Mouse (Mus musculus) lung, postnatal 0 days (tissue): ENCODE data around the gene Slc38a7. TPM values are rescaled to one million over a fixed set of nuclear protein-coding genes. Genes with fewer than 3 reads are reported as not detected.

Experiments
- ATAC-seq: fragments of 200-750 bp; cut with Nextera tagmentation; 2 replicates; pipeline ENCODE4 v1.8.0; 2017; ENCODE audit warnings: moderate library complexity
- DNase-seq: peaks from one replicate; pipeline ENCODE4 v3.0.0-alpha.2; 2016; ENCODE audit warnings: low spot score
- H3K27ac ChIP-seq: fragments of 300-500 bp; sonication (generic); 2 replicates; pipeline ENCODE4 v1.5.1; 2014; ENCODE audit warnings: antibody characterized with exemption, mild to moderate bottlenecking, low read length, mixed read lengths
- H3K27me3 ChIP-seq: fragments of 300-500 bp; sonication (generic); replicated peaks from 2 replicates; pipeline ENCODE4 v1.6.1; 2014; ENCODE audit warnings: low read length, mixed read lengths; ENCODE audit not compliant: insufficient read depth
- H3K36me3 ChIP-seq: fragments of 300-500 bp; sonication (generic); 2 replicates; pipeline ENCODE4 v1.6.1; 2014; ENCODE audit warnings: low read length, mixed read lengths; ENCODE audit not compliant: insufficient read depth
- H3K4me1 ChIP-seq: fragments of 300-500 bp; sonication (generic); 2 replicates; pipeline ENCODE4 v1.6.1; 2014; ENCODE audit warnings: antibody characterized with exemption, low read depth, low read length, mixed read lengths; ENCODE audit not compliant: insufficient read depth
- H3K4me2 ChIP-seq: fragments of 300-500 bp; sonication (generic); replicated peaks from 2 replicates; pipeline ENCODE4 v1.6.1; 2014; ENCODE audit warnings: low read depth, mild to moderate bottlenecking, low read length, moderate library complexity, mixed read lengths
- H3K4me3 ChIP-seq: fragments of 300-500 bp; sonication (generic); 2 replicates; pipeline ENCODE4 v1.5.1; 2014; ENCODE audit warnings: low read depth, low read length
- H3K9ac ChIP-seq: fragments of 300-500 bp; sonication (generic); replicated peaks from 2 replicates; pipeline ENCODE4 v1.6.1; 2014; ENCODE audit warnings: low read depth, mild to moderate bottlenecking
- H3K9me3 ChIP-seq: fragments of 300-500 bp; sonication (generic); 2 replicates; pipeline ENCODE4 v1.6.1; 2016; ENCODE audit warnings: low read length, mixed read lengths
- CTCF ChIP-seq: IDR thresholded peaks from 2 replicates; pipeline ENCODE4 v1.5.1; 2016; ENCODE audit warnings: antibody characterized with exemption, mild to moderate bottlenecking
- EP300 ChIP-seq: IDR thresholded peaks from 2 replicates; pipeline ENCODE4 v1.6.1; 2016; ENCODE audit warnings: antibody characterized with exemption, mild to moderate bottlenecking, control low read depth
- WGBS: fragments of 180-500 bp; shearing (Covaris S2); extraction: QIAGEN DNeasy Blood & Tissue Kit; methylation state at CpG from one replicate; pipeline ENCODE4 v1.1.7; 2014; 5-methylcytosine and 5-hydroxymethylcytosine counted together
- polyA plus RNA-seq: library from polyadenylated mRNA; unstranded; fragments of >200 nt; fragmentation: Nextera tagmentation; extraction: Ambion mirVana; gene quantifications from 2 replicates; pipeline ENCODE4 v1.2.1, GENCODE M21; 2015

The Slc38a7 gene
- polyA plus RNA-seq, 1 experiment from 2014 or later, result 11.6 TPM

- Histone ChIP-seq H3K9ac (0 out of 2 replicates have a peak overlapping the region, but pooled peaks have one; percentile 26), H3K4me3 (peak overlapping the region; percentile 90), H3K36me3 (no peaks in the 10 kb centered on the region), H3K4me2 (peak overlapping the region; percentile 90), H3K4me1 (peaks cover 8% of the 10 kb centered on the region; the same call in 1 of the 2 replicates), H3K27ac (peak overlapping the region; percentile 96), H3K9me3 (no peaks in the 10 kb centered on the region), H3K27me3 (no peaks in the 10 kb centered on the region)
- TF ChIP-seq CTCF (no peak), EP300 (no peak; the same call in 1 of the 2 replicates)
- WGBS, result under 1% methylated on average over 20 of the region's 20 CpGs
- ATAC-seq, result peak; percentile 92
- DNase-seq, result peak; percentile 99
Measured at GRCm38 (mm10) chr8:95807861-95808260, 45.5 kb downstream of the Slc38a7 start.

GRCm38 (mm10) chr8:95807331-95807843, 46.0 kb downstream of the Slc38a7 start, which contains the start of gene Cnot1:
TSS of gene Cnot1 (minus strand) at chr8:95807464.
- TF ChIP-seq CTCF, result no peak
- peak; percentile 84 for TF ChIP-seq EP300
- Histone ChIP-seq H3K4me2 (peak within 1 kb of the TSS; percentile 90), H3K9me3 (no peaks in the 10 kb centered on the region), H3K27me3 (no peaks in the 10 kb centered on the region), H3K27ac (peak within 1 kb of the TSS; percentile 96), H3K4me1 (peaks cover 8% of the 10 kb centered on the region; the same call in 1 of the 2 replicates), H3K36me3 (no peaks in the 10 kb centered on the region), H3K4me3 (peak within 1 kb of the TSS; percentile 90), H3K9ac (peak within 1 kb of the TSS; percentile 91)
- peak; percentile 94 for ATAC-seq
- under 1% methylated on average over 44 of the region's 44 CpGs for WGBS
- peak; percentile 99 for DNase-seq

- peak; percentile 39 for DNase-seq
- H3K4me2 ChIP-seq, result peak overlapping the region; percentile 90
- no peaks in the 10 kb centered on the region for H3K36me3 ChIP-seq
- ATAC-seq, result no peak
- H3K27ac ChIP-seq, result peak overlapping the region; percentile 96
- H3K27me3 ChIP-seq, result no peaks in the 10 kb centered on the region
- WGBS, result under 1% methylated on average over 61 of the region's 69 CpGs
- no peak for TF ChIP-seq EP300
- TF ChIP-seq CTCF, result no peak
- peak overlapping the region; percentile 90 for H3K4me3 ChIP-seq
- no peaks in the 10 kb centered on the region for H3K9me3 ChIP-seq
- peaks cover 8% of the 10 kb centered on the region; the same call in 1 of the 2 replicates for H3K4me1 ChIP-seq
- peak overlapping the region; percentile 91 for H3K9ac ChIP-seq
Measured at GRCm38 (mm10) chr8:95806461-95807191, 46.7 kb downstream of the Slc38a7 start.

- peaks cover 8% of the 10 kb centered on the region; the same call in 1 of the 2 replicates for H3K4me1 ChIP-seq
- ATAC-seq (no peak), DNase-seq (no peak)
- WGBS, result 39% methylated on average over 2 of the region's 2 CpGs
- H3K27ac ChIP-seq, result no peak overlapping the region
- peak overlapping the region; percentile 90; the same call in 1 of the 2 replicates for H3K4me2 ChIP-seq
- TF ChIP-seq CTCF (no peak), EP300 (no peak)
- H3K9ac ChIP-seq, result no peak overlapping the region
- no peaks in the 10 kb centered on the region for H3K36me3 ChIP-seq
- no peak overlapping the region for H3K4me3 ChIP-seq
- H3K9me3 ChIP-seq, result no peaks in the 10 kb centered on the region
- H3K27me3 ChIP-seq, result no peaks in the 10 kb centered on the region
Measured at GRCm38 (mm10) chr8:95805482-95805881, 47.9 kb downstream of the Slc38a7 start.

- DNase-seq, result no peak
- WGBS, result 81% methylated on average over 8 of the region's 8 CpGs
- Histone ChIP-seq H3K4me2 (no peak overlapping the region), H3K36me3 (no peaks in the 10 kb centered on the region), H3K4me3 (no peak overlapping the region), H3K4me1 (peaks cover 8% of the 10 kb centered on the region; the same call in 1 of the 2 replicates), H3K27me3 (no peaks in the 10 kb centered on the region), H3K9me3 (no peaks in the 10 kb centered on the region), H3K9ac (no peak overlapping the region), H3K27ac (no peak overlapping the region)
- ATAC-seq, result no peak
- TF ChIP-seq EP300 (no peak), CTCF (no peak)
Measured at GRCm38 (mm10) chr8:95802231-95802630, 51.1 kb downstream of the Slc38a7 start.

GRCm38 (mm10) chr8:95801476-95802064, 51.8 kb downstream of the Slc38a7 start:
- no peak for TF ChIP-seq CTCF
- no peak for TF ChIP-seq EP300
- Histone ChIP-seq H3K4me3 (no peak overlapping the region), H3K9me3 (no peaks in the 10 kb centered on the region), H3K36me3 (no peaks in the 10 kb centered on the region), H3K27ac (no peak overlapping the region), H3K4me1 (peaks cover 8% of the 10 kb centered on the region; the same call in 1 of the 2 replicates), H3K9ac (no peak overlapping the region), H3K4me2 (no peak overlapping the region), H3K27me3 (no peaks in the 10 kb centered on the region)
- 92% methylated on average over 1 of the region's 1 CpGs for WGBS
- DNase-seq (no peak), ATAC-seq (no peak)
